Mouse (Mus musculus): ENCODE measurements at regions not wholly inside any gene's neighbourhood (a gene's known extent, or its start where the extent isn't known, plus 50 kb on each side); places are given as distances from the start of the nearest gene placed in this dataset.
A peak's percentile ranks its signal among the peaks of the same experiment; 100 is the strongest.

- peak; percentile 67 to 74 for DNase-seq (ENCODE audit: low spot score in 2 of 2)
Measured at GRCm38 (mm10) chr13:107182544-107182943, 160.6 kb upstream of the Kif2a start.

- no peak for DNase-seq (ENCODE audit: low spot score in 2 of 2)
Measured at GRCm38 (mm10) chr13:107179551-107179950, 157.6 kb upstream of the Kif2a start.

- no peak for DNase-seq (ENCODE audit: low spot score in 2 of 2)
Measured at GRCm38 (mm10) chr13:107177595-107177994, 155.7 kb upstream of the Kif2a start.

- no peak for DNase-seq (ENCODE audit: low spot score in 2 of 2)
Measured at GRCm38 (mm10) chr13:107175891-107176290, 154.0 kb upstream of the Kif2a start.

- DNase-seq (ENCODE audit: low spot score in 2 of 2): peak; percentile 50 to 57
Measured at GRCm38 (mm10) chr13:107168599-107169149, 146.7 kb upstream of the Kif2a start.

GRCm38 (mm10) chr13:107167856-107168598, 146.1 kb upstream of the Kif2a start:
- DNase-seq (ENCODE audit: low spot score in 2 of 2): no peak

GRCm38 (mm10) chr13:107151548-107151947, 129.6 kb upstream of the Kif2a start:
- no peak for DNase-seq (ENCODE audit: low spot score in 2 of 2)

GRCm38 (mm10) chr13:107141209-107141608, 119.3 kb upstream of the Kif2a start:
- no peak for DNase-seq (ENCODE audit: low spot score in 2 of 2)

- no peak for DNase-seq (ENCODE audit: low spot score in 2 of 2)
Measured at GRCm38 (mm10) chr13:107134125-107134524, 112.2 kb upstream of the Kif2a start.

GRCm38 (mm10) chr13:107126636-107127035, 104.7 kb upstream of the Kif2a start:
- DNase-seq (ENCODE audit: low spot score in 2 of 2): no peak

GRCm38 (mm10) chr13:107124130-107124668, 102.3 kb upstream of the Kif2a start:
- DNase-seq (ENCODE audit: low spot score in 2 of 2): no peak

GRCm38 (mm10) chr13:107113949-107114690, 92.2 kb upstream of the Kif2a start:
- peak; percentile 91 to 97 for DNase-seq (ENCODE audit: low spot score in 2 of 2)

- no peak for DNase-seq (ENCODE audit: low spot score in 2 of 2)
Measured at GRCm38 (mm10) chr13:107108045-107108444, 86.1 kb upstream of the Kif2a start.

- no peak for DNase-seq (ENCODE audit: low spot score in 2 of 2)
Measured at GRCm38 (mm10) chr13:107107572-107107971, 85.6 kb upstream of the Kif2a start.

- DNase-seq (ENCODE audit: low spot score in 2 of 2): peak; percentile 37 to 41
Measured at GRCm38 (mm10) chr13:107105510-107105909, 83.6 kb upstream of the Kif2a start.

GRCm38 (mm10) chr13:107101598-107101997, 79.7 kb upstream of the Kif2a start:
- DNase-seq (ENCODE audit: low spot score in 2 of 2): peak; percentile 86 to 92

GRCm38 (mm10) chr13:107100852-107101325, 79.0 kb upstream of the Kif2a start:
- DNase-seq (ENCODE audit: low spot score in 2 of 2): no peak

GRCm38 (mm10) chr13:107100116-107100515, 78.2 kb upstream of the Kif2a start:
- DNase-seq (ENCODE audit: low spot score in 2 of 2): no peak

- DNase-seq (ENCODE audit: low spot score in 2 of 2): no peak
Measured at GRCm38 (mm10) chr13:107097005-107097404, 75.1 kb upstream of the Kif2a start.

GRCm38 (mm10) chr13:107094976-107095716, 73.2 kb upstream of the Kif2a start:
- DNase-seq (ENCODE audit: low spot score in 2 of 2): no peak

- no peak for DNase-seq (ENCODE audit: low spot score in 2 of 2)
Measured at GRCm38 (mm10) chr13:107094487-107094886, 72.6 kb upstream of the Kif2a start.

GRCm38 (mm10) chr13:107093683-107094082, 71.8 kb upstream of the Kif2a start:
- DNase-seq (ENCODE audit: low spot score in 2 of 2): no peak

Data from right cerebral cortex, adult 2 months (tissue).